Mouse (Mus musculus) cortical plate, adult 2 months (tissue): Measurements from ENCODE around the gene Sycp2l.

Experiments used
- CTCF ChIP-seq: fragments of 200-500 bp; IDR thresholded peaks from 2 replicates; pipeline ENCODE4 v1.5.1; 2011; ENCODE audit warnings: mild to moderate bottlenecking, control low read depth, low read length; ENCODE audit not compliant: insufficient read depth; ENCODE audit errors: extremely low read depth
- POLR2A ChIP-seq: fragments of 200-500 bp; IDR thresholded peaks from 2 replicates; pipeline ENCODE4 v1.6.1; 2011; ENCODE audit warnings: mild to moderate bottlenecking, low read length, control low read depth; ENCODE audit not compliant: insufficient read depth; ENCODE audit errors: extremely low read depth

DNA sequence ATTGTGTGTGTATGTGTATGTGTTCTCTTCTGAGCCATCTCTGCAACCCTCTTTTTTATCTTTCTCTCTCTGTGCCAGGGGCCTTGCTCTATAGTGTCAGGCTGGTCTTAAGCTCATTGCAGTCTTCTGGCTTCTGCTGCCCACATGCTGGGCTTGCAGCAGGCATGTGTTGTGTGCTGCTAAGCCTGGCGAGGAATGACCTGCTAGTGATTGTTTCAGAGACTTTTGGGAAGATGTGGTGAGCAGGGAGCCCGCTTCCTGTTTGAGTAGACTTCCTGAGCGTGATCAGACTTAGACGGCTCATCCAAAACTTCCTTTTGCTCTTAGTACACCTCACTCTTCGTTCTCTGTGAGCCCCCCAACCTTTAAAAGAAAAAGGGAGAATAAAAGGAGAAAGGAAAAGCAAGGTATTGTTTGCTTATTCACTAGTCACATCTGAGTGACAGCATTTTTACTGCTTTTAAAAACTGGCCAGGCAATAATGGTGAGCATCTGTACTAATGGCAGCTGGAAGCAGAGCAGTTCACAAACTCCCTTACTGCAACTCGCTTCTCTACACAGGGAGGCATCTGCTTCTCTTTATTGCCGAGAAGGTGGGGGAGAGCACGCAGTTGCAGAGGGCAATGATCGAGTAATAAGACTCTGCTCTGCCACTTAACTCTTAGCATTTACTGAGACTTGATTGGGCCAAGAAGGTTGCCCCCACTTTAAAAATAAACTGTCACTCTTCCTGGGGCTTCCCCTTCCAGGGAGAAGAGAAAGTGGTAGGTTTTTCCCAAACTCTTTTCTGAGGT, 5.2 kb downstream of the Sycp2l start:
- TF ChIP-seq CTCF = no peak
- TF ChIP-seq POLR2A = no peak
